Mouse (Mus musculus): Measurements from ENCODE around the gene Slc24a4. TPM values are rescaled to one million over a fixed set of nuclear protein-coding genes. Genes with fewer than 3 reads are reported as not detected.
"Not testable (repeated sequence)": the region's sequence is repeated elsewhere in the genome, so short reads cannot be mapped to it uniquely, and the experiment has no call there.

Slc24a4 gene
- polyA plus RNA-seq, 1 experiment from 2014 or later = 2.8 TPM

- WGBS = 72% methylated on average over 4 of the region's 4 CpGs
Measured at GRCm38 (mm10) chr12:102280290-102280689, 151.8 kb downstream of the Slc24a4 start.

GRCm38 (mm10) chr12:102280867-102281503, 152.5 kb downstream of the Slc24a4 start:
- Histone ChIP-seq H3K27me3 (replicated peaks) (0 out of 2 replicates have a peak, but pooled peaks cover 2% of the 10 kb centered on the region), H3K4me1 (peaks cover 26% of the 10 kb centered on the region), H3K4me2 (no peak overlapping the region), H3K27ac (replicated peaks) (no peak overlapping the region), H3K4me3 (replicated peaks) (no peak overlapping the region), H3K36me3 (no peaks in the 10 kb centered on the region), H3K9me3 (replicated peaks) (no peaks in the 10 kb centered on the region), H3K9ac (replicated peaks) (no peak overlapping the region)
- 37% methylated on average over 7 of the region's 7 CpGs for WGBS
- ATAC-seq (ENCODE audit: low FRiP score) = no peak

More at GRCm38 (mm10) chr12:102280290-102280689, 151.8 kb downstream of the Slc24a4 start:
- H3K9ac ChIP-seq (replicated peaks); H3K27me3 ChIP-seq (replicated peaks); ATAC-seq (ENCODE audit: low FRiP score); H3K27ac ChIP-seq (replicated peaks); H3K36me3 ChIP-seq; H3K4me2 ChIP-seq; H3K4me3 ChIP-seq (replicated peaks); H3K9me3 ChIP-seq (replicated peaks): not testable (repeated sequence)
- peaks cover 22% of the 10 kb centered on the region for H3K4me1 ChIP-seq

GRCm38 (mm10) chr12:102282126-102282525, 153.6 kb downstream of the Slc24a4 start:
- peak overlapping the region; percentile 99; the same call in 1 of the 2 replicates for H3K4me2 ChIP-seq
- ATAC-seq (ENCODE audit: low FRiP score) = no peak
- 0 out of 2 replicates have a peak, but pooled peaks cover 2% of the 10 kb centered on the region for H3K27me3 ChIP-seq (replicated peaks)
- H3K27ac ChIP-seq (replicated peaks) = no peak overlapping the region
- peaks cover 37% of the 10 kb centered on the region for H3K4me1 ChIP-seq
- H3K36me3 ChIP-seq = no peaks in the 10 kb centered on the region
- 57% methylated on average over 2 of the region's 2 CpGs for WGBS
- H3K9me3 ChIP-seq (replicated peaks) = no peaks in the 10 kb centered on the region
- no peak overlapping the region for H3K4me3 ChIP-seq (replicated peaks)
- H3K9ac ChIP-seq (replicated peaks) = no peak overlapping the region

GRCm38 (mm10) chr12:102282763-102283482, 154.4 kb downstream of the Slc24a4 start, which contains the start of gene Rin3:
Gene Rin3 (plus strand): TSS chr12:102283048.
- under 1% methylated on average over 74 of the region's 75 CpGs for WGBS
- peak; percentile 64 for ATAC-seq (ENCODE audit: low FRiP score)
- H3K27me3 ChIP-seq (replicated peaks) = 0 out of 2 replicates have a peak, but pooled peaks cover 2% of the 10 kb centered on the region
- H3K4me2 ChIP-seq = peak within 1 kb of the TSS; percentile 99
- peak within 1 kb of the TSS; percentile 59 for H3K4me3 ChIP-seq (replicated peaks)
- peak within 1 kb of the TSS; percentile 65 for H3K9ac ChIP-seq (replicated peaks)
- H3K27ac ChIP-seq (replicated peaks) = peak within 1 kb of the TSS; percentile 60; the same call in 1 of the 2 replicates
- H3K4me1 ChIP-seq = peaks cover 40% of the 10 kb centered on the region
- no peaks in the 10 kb centered on the region for H3K9me3 ChIP-seq (replicated peaks)
- no peaks in the 10 kb centered on the region for H3K36me3 ChIP-seq

GRCm38 (mm10) chr12:102283483-102284266, 155.1 kb downstream of the Slc24a4 start:
- peak overlapping the region; percentile 60; the same call in 1 of the 2 replicates for H3K27ac ChIP-seq (replicated peaks)
- peaks cover 40% of the 10 kb centered on the region for H3K4me1 ChIP-seq
- H3K27me3 ChIP-seq (replicated peaks) = 0 out of 2 replicates have a peak, but pooled peaks cover 2% of the 10 kb centered on the region

GRCm38 (mm10) chr12:102284267-102284610, 155.7 kb downstream of the Slc24a4 start:
- 0 out of 2 replicates have a peak, but pooled peaks cover 2% of the 10 kb centered on the region for H3K27me3 ChIP-seq (replicated peaks)
- H3K9me3 ChIP-seq (replicated peaks) = no peaks in the 10 kb centered on the region
- H3K4me3 ChIP-seq (replicated peaks) = peak overlapping the region; percentile 59
- H3K36me3 ChIP-seq = no peaks in the 10 kb centered on the region
- H3K4me2 ChIP-seq = peak overlapping the region; percentile 99
- H3K27ac ChIP-seq (replicated peaks) = no peak overlapping the region; the same call in 1 of the 2 replicates
- 36% methylated on average over 9 of the region's 9 CpGs for WGBS
- H3K9ac ChIP-seq (replicated peaks) = no peak overlapping the region
- peaks cover 40% of the 10 kb centered on the region for H3K4me1 ChIP-seq
- ATAC-seq (ENCODE audit: low FRiP score) = no peak

More at GRCm38 (mm10) chr12:102283483-102284266, 155.1 kb downstream of the Slc24a4 start:
- H3K9me3 ChIP-seq (replicated peaks) = no peaks in the 10 kb centered on the region
- 6% methylated on average over 24 of the region's 24 CpGs for WGBS
- peak overlapping the region; percentile 65 for H3K9ac ChIP-seq (replicated peaks)
- peak overlapping the region; percentile 59 for H3K4me3 ChIP-seq (replicated peaks)
- peak; percentile 62 for ATAC-seq (ENCODE audit: low FRiP score)
- H3K4me2 ChIP-seq = peak overlapping the region; percentile 99
- H3K36me3 ChIP-seq = no peaks in the 10 kb centered on the region

GRCm38 (mm10) chr12:102284618-102285159, 156.2 kb downstream of the Slc24a4 start:
- Histone ChIP-seq H3K4me3 (replicated peaks) (peak overlapping the region; percentile 59; the same call in 1 of the 2 replicates), H3K4me2 (peak overlapping the region; percentile 99), H3K36me3 (no peaks in the 10 kb centered on the region), H3K4me1 (peaks cover 40% of the 10 kb centered on the region), H3K27me3 (replicated peaks) (0 out of 2 replicates have a peak, but pooled peaks cover 2% of the 10 kb centered on the region), H3K27ac (replicated peaks) (no peak overlapping the region), H3K9me3 (replicated peaks) (no peaks in the 10 kb centered on the region), H3K9ac (replicated peaks) (no peak overlapping the region)
- 45% methylated on average over 3 of the region's 3 CpGs for WGBS
- ATAC-seq (ENCODE audit: low FRiP score) = no peak

GRCm38 (mm10) chr12:102285318-102285717, 156.8 kb downstream of the Slc24a4 start:
- Histone ChIP-seq H3K9me3 (replicated peaks) (no peaks in the 10 kb centered on the region), H3K36me3 (no peaks in the 10 kb centered on the region), H3K4me2 (no peak overlapping the region), H3K9ac (replicated peaks) (no peak overlapping the region), H3K4me1 (peaks cover 40% of the 10 kb centered on the region), H3K4me3 (replicated peaks) (no peak overlapping the region), H3K27me3 (replicated peaks) (0 out of 2 replicates have a peak, but pooled peaks cover 2% of the 10 kb centered on the region), H3K27ac (replicated peaks) (no peak overlapping the region)
- 71% methylated on average over 6 of the region's 6 CpGs for WGBS
- ATAC-seq (ENCODE audit: low FRiP score) = no peak

- Histone ChIP-seq H3K27me3 (replicated peaks) (0 out of 2 replicates have a peak, but pooled peaks cover 2% of the 10 kb centered on the region), H3K27ac (replicated peaks) (no peak overlapping the region), H3K36me3 (no peaks in the 10 kb centered on the region), H3K4me1 (peaks cover 40% of the 10 kb centered on the region), H3K9me3 (replicated peaks) (no peaks in the 10 kb centered on the region), H3K4me2 (no peak overlapping the region), H3K4me3 (replicated peaks) (no peak overlapping the region), H3K9ac (replicated peaks) (no peak overlapping the region)
- 83% methylated on average over 5 of the region's 5 CpGs for WGBS
- ATAC-seq (ENCODE audit: low FRiP score) = no peak
Measured at GRCm38 (mm10) chr12:102285779-102286178, 157.2 kb downstream of the Slc24a4 start.

- 56% methylated on average over 10 of the region's 10 CpGs for WGBS
- Histone ChIP-seq H3K4me2 (no peak overlapping the region), H3K4me1 (peaks cover 40% of the 10 kb centered on the region), H3K27me3 (replicated peaks) (0 out of 2 replicates have a peak, but pooled peaks cover 2% of the 10 kb centered on the region), H3K9me3 (replicated peaks) (no peaks in the 10 kb centered on the region), H3K27ac (replicated peaks) (0 out of 2 replicates have a peak overlapping the region, but pooled peaks have one; percentile 18), H3K9ac (replicated peaks) (no peak overlapping the region), H3K36me3 (no peaks in the 10 kb centered on the region), H3K4me3 (replicated peaks) (no peak overlapping the region)
- ATAC-seq (ENCODE audit: low FRiP score) = no peak
Measured at GRCm38 (mm10) chr12:102286681-102287414, 158.3 kb downstream of the Slc24a4 start.
